Mouse (Mus musculus): ENCODE measurements at regions not wholly inside any gene's neighbourhood (a gene's known extent, or its start where the extent isn't known, plus 50 kb on each side); places are given as distances from the start of the nearest gene placed in this dataset.

- no peak for DNase-seq
These were observed 65.8 kb downstream of the Barhl2 start for GRCm38 (mm10) chr5:106392213-106392612.

GRCm38 (mm10) chr5:106386621-106387020 is 71.3 kb downstream of the Barhl2 start:
- no peak for DNase-seq

GRCm38 (mm10) chr5:106385838-106386237 is 72.1 kb downstream of the Barhl2 start:
- no peak for DNase-seq

GRCm38 (mm10) chr5:106385219-106385618 is 72.7 kb downstream of the Barhl2 start:
- DNase-seq, result no peak

DNA sequence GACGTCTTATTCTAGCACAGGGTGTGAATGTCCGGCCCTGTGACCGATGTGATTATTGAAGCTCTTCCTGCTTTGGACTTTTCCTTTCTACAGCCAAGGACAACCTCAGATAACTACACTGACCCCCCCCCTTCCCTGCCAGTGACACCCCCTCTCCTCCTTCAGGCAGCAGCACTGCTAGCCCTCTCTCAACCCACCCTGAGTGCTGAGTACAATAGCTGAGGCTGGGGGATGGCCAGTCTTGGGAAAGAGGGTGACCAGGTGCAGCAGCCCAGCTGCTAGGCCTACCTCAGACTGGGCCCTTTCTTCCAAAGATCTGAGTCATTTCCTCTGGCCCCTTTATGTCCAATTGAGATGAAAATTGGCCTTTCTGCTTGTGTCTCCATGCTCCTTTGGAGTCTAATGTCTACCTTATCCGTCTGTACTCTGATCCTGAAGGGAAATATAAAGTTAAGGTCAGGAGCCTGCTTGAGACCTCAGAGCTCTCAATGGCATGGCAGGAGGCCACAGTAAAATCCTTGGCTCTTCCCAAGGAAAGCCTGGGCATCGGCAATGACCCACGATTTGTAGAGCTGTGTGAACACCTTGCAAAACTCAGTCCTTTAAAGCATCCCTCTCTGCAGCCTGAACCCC is 73.7 kb downstream of the Barhl2 start:
- peak in 1 of 2 experiments; percentile 5 for DNase-seq

- DNase-seq, result peak in 1 of 2 experiments; percentile 4
These were observed 76.0 kb downstream of the Barhl2 start for GRCm38 (mm10) chr5:106381919-106382318.

GRCm38 (mm10) chr5:106380631-106381285 is 77.2 kb downstream of the Barhl2 start:
- no peak for DNase-seq

- DNase-seq, result no peak
These were observed 81.0 kb downstream of the Barhl2 start for GRCm38 (mm10) chr5:106376781-106377525.

GRCm38 (mm10) chr5:106367831-106368230 is 90.1 kb downstream of the Barhl2 start:
- no peak for DNase-seq

DNA sequence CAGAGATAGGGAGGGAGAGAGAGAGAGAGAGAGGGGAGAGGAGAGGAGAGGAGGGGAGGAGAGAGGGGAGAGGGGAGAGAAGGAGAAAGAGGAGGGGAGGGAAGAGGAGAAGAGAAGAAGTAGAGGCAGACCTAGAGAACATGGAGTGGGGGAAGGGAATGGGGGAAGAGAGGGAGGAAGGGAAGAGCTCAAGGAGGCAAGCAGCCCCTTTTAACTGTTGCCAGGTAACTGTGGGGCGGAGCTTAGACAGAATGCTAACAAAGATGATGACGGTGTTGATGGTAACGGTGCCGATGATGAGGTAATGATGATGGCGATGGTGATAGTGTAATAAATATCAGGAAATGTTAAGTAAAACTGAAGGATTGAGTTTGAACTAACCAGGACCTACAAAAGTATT is 90.7 kb downstream of the Barhl2 start:
- no peak for DNase-seq

GRCm38 (mm10) chr5:106366006-106366405 is 92.0 kb downstream of the Barhl2 start:
- no peak for DNase-seq

GRCm38 (mm10) chr5:106365094-106365493 is 92.9 kb downstream of the Barhl2 start:
- peak in 1 of 2 experiments; percentile 4 for DNase-seq

DNA sequence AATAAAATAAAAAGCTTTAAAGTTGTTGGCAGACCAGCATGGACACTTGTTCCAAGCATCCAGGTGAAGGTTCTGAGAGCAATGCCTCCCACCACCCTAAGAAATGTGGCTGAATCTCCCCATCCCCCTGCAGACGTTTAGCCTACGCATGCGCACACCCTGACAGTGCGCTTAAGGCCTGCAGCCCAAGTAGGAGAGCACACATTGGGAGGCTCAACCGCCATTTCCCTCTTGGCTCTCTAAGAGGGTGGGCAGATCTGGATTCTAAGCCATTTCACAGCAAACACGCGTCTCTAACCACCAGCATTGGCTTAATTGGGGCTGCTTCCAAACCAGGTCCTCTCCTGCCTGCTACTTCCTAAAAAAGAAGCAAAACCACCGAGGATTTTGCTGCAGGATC is 106.6 kb downstream of the Barhl2 start:
- DNase-seq, result no peak

GRCm38 (mm10) chr5:106349851-106350515 is 108.0 kb downstream of the Barhl2 start:
- DNase-seq, result no peak

DNA sequence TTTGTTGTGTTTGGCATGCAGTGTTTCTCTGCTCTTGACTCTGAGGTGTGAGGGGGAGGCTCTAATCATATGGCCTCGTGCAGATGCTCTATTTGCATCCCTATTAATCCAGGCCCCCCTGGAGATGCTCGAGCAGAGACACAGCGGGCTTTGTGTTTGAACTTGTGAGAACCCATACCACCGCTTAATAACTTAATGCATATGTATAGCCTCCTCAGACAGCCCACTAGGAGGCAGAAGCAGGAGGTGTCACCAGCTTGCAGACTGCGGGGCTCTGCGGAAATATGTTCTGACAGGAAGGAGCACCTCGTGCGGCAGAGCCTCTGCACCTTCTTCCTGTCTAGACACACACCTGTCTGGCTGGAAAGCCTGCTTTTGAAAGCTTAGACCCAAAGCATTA is 113.7 kb downstream of the Barhl2 start:
- DNase-seq, result no peak

- DNase-seq, result no peak
These were observed 114.4 kb downstream of the Barhl2 start for GRCm38 (mm10) chr5:106343601-106344000.

DNA sequence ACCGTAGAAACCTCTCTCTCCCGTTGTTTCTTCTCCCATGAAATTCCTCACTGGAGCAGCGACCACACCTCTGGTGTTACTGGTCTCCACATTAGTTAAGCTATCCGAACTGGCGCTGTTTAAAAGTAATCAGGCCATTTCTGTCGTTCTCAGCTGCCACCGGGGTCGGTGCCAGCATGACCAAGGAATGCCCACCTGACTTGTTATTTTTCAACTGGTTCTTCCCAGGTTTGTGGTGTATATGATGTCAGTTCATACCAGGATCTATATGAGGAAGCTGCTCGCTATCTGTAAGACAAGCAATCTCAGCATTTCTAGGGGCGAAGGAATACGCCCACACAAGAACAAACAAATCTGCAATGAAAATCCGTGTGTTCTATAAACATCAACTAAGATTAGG is 116.6 kb downstream of the Barhl2 start:
- DNase-seq, result no peak

DNA sequence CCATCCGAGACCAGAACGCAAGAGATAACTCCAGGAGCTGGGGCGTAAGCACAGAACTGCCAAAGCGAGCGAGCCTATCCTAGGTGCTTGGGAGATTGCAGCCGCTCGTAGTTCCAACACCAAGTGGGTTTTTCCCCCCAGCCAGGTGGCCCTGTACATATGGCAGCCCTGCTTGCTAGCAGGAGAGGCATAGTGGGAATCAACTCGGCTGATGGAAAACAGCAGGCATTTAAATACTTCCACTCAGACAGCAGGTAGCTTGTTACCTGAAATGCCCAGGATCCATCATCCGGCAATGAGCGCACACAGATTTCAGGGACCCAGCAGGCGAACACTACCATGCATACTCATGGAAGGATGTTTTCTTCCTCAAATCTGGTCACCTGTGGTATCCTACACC is 122.3 kb downstream of the Barhl2 start:
- no peak for DNase-seq

- no peak for DNase-seq
These were observed 130.3 kb downstream of the Barhl2 start for GRCm38 (mm10) chr5:106327592-106328150.

GRCm38 (mm10) chr5:106322574-106323215 is 135.3 kb downstream of the Barhl2 start:
- no peak for DNase-seq

DNA sequence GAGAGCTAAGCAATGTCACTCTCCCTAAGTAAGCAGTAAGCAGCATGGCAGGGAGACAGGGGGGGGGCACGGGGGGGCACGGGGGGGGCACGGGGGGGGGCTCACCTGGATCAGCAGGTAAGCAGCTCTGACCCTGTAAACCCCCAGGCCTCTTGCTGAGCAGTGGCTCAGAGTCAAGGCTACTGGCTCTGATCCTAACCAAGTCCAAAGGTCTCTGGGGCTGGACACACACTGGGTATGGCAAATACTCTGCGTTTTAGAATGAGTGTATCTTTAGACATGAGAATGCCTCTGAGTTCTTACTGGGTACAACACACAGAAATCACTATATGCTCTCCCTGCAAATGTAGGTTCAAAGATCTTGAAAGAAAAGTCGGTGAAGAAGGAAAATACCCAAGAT is 136.5 kb downstream of the Barhl2 start:
- no peak for DNase-seq

- DNase-seq, result no peak
These were observed 136.9 kb downstream of the Barhl2 start for GRCm38 (mm10) chr5:106321023-106321422.

GRCm38 (mm10) chr5:106320039-106320438 is 137.9 kb downstream of the Barhl2 start:
- no peak for DNase-seq
